Mouse (Mus musculus): ENCODE measurements at regions not wholly inside any gene's neighbourhood (a gene's known extent, or its start where the extent isn't known, plus 50 kb on each side); places are given as distances from the start of the nearest gene placed in this dataset.
A peak's percentile ranks its signal among the peaks of the same experiment; 100 is the strongest.

DNA sequence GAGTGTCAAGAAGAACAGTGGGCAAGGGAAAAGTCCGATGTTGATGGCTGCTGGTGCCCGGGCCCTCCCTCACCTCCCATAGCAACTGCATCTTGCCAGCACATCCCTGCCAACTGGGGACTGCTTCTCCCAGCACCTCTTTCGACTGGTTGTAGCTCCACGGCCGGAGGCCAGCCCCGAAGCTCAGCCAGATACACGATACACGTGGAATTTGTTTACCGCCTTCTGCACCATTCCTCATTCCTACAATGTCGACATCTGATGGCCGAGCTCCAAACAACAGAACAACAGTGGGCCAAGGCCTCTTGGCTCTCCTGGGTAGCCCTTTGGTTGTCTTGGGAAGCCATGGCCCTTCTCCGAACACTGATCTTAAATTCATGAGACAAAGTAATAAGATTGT is 965.1 kb downstream of the 4930447A16Rik start:
- no peaks in the 10 kb centered on the region; the same call in 1 of the 2 replicates for H3K27me3 ChIP-seq (ENCODE audit: insufficient read depth, poor library complexity, severe bottlenecking)
- no peak for DNase-seq (ENCODE audit: low spot score)
- H3K27ac ChIP-seq = no peak overlapping the region
- H3K4me1 ChIP-seq = peaks cover 38% of the 10 kb centered on the region
- WGBS = 88% methylated on average over 12 of the region's 12 CpGs
- no peak overlapping the region for H3K4me3 ChIP-seq
- no peaks in the 10 kb centered on the region for H3K36me3 ChIP-seq
- H3K9me3 ChIP-seq = no peaks in the 10 kb centered on the region

DNA sequence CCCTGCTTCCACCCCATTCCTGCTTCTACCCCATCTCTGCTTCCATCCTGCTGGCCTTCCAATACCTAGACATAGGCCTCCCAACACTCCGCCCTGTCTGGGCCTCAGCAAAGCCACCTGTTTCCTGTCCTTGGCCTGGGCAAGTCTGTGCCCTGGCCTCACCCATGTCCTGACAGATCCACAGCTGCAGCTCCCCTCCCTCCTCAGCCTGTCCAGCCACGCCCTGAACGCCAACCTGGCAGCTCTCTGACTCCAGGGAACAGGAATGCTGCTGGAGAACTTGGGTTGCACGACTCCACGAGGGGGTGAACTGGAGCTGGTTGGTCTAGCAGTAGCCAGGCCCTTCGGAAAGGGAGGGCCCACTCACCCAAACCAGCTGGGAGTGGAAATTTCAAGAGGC is 966.1 kb downstream of the 4930447A16Rik start:
- 60% methylated on average over 6 of the region's 6 CpGs for WGBS

DNA sequence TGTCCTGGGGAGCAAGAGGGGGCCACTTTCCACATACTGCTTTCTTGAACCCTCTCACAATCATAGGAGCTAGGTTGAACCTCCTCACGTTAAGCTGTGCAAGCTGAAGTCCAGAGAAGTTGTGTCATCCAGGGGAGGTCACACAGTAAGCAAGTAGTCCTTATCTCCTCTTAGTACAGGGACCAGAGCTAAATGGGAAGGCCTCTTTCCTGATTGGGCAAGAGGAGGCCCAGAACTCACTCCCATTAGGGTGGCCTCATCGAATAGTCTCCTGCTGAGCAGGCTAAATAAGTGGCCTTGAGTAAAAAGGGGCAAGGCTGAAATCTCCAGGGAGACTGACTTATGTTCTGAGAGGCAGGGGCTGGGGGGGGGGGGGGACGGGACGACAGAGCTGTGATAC is 966.5 kb downstream of the 4930447A16Rik start:
- H3K27me3 ChIP-seq (ENCODE audit: insufficient read depth, poor library complexity, severe bottlenecking) = no peaks in the 10 kb centered on the region; the same call in 1 of the 2 replicates
- WGBS = 28% methylated on average over 4 of the region's 4 CpGs
- H3K27ac ChIP-seq = peak overlapping the region; percentile 9; the same call in 1 of the 2 replicates
- H3K4me1 ChIP-seq = peaks cover 38% of the 10 kb centered on the region
- H3K9me3 ChIP-seq = no peaks in the 10 kb centered on the region
- H3K36me3 ChIP-seq = no peaks in the 10 kb centered on the region
- DNase-seq (ENCODE audit: low spot score) = no peak
- no peak overlapping the region for H3K4me3 ChIP-seq

More for the DNA sequence above, 966.1 kb downstream of the 4930447A16Rik start:
- H3K36me3 ChIP-seq = no peaks in the 10 kb centered on the region
- H3K4me3 ChIP-seq = no peak overlapping the region
- no peaks in the 10 kb centered on the region; the same call in 1 of the 2 replicates for H3K27me3 ChIP-seq (ENCODE audit: insufficient read depth, poor library complexity, severe bottlenecking)
- H3K27ac ChIP-seq = peak overlapping the region; percentile 9; the same call in 1 of the 2 replicates
- no peaks in the 10 kb centered on the region for H3K9me3 ChIP-seq
- H3K4me1 ChIP-seq = peaks cover 38% of the 10 kb centered on the region
- no peak for DNase-seq (ENCODE audit: low spot score)

DNA sequence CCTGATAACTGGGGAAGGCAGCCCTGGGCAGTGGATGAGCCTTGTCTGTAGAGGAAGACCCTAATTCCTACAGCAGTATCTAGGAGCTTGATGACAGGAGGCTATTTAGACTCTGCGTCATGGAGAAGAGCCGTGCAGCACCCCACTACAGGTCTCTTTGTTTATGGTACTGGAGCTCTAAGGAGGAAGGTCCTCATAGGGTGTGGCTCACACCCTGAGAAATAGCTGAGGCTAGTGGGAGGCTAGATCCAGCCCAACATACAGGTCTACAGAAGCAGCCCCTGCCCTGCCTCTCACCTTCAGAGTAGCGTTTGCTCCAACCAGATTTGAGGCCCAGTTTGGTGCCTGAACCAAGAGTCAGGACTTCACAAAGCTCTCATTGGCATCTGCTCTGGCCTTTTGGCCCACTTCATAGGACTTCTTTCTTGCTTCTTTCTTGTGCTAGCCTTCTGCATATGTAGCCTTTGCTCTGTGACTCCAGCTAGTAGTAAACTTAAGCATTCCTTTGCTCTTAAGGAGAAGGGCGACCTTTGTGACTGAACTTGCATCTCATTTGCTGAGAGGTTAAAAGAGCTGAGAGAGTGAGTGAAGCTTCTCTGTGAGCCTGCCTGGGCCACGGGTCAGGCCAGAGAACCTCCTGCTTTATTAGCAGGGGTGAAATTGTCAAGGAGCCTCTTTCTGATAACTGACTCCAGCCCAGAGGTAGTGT is 967.2 kb downstream of the 4930447A16Rik start:
- Histone ChIP-seq H3K36me3 (no peaks in the 10 kb centered on the region), H3K4me1 (peaks cover 35% of the 10 kb centered on the region), H3K4me3 (no peak overlapping the region), H3K27ac (peak overlapping the region; percentile 9), H3K27me3 (ENCODE audit: insufficient read depth, poor library complexity, severe bottlenecking) (no peaks in the 10 kb centered on the region; the same call in 1 of the 2 replicates), H3K9me3 (no peaks in the 10 kb centered on the region)
- WGBS = 46% methylated on average over 5 of the region's 5 CpGs
- no peak for DNase-seq (ENCODE audit: low spot score)

DNA sequence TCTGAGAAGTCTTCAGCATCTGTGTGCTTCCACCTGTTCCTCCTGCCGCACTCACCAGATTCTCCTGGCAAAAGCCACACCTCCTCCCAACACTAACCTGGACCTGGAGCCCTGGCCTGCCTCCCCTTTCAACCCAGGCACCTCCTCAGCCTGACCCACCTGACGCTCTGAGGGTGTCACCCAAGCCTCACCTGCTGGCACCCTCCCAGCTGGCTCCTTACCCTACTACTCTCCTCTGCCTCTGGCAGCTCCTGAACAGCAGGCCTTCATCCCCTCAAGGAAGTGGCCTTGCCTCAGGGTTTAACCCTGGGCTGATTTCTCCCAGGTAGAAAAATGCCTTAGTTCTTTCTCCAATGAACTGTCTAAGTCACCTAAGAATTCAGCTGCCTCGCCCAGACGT is 973.5 kb downstream of the 4930447A16Rik start:
- WGBS = 80% methylated on average over 4 of the region's 4 CpGs
- no peak for DNase-seq (ENCODE audit: low spot score)
- H3K9me3 ChIP-seq = no peaks in the 10 kb centered on the region

DNA sequence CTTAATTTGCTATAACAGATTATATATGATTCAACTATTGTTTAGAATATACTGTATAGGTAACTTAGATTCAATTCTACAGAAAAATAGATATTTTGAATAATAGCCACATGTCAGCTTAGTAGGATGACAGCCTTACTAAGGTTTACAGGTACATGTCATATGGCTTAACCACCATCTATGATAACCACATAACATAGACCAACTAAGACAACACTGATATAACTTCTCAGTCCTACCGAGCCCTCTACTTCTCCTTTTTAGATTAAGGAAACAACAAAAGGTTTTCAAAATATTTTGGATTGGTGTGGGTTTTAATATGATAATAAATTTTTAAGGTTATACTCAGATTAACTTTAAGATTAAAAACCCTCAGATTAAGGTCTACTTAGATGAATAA is 977.4 kb downstream of the 4930447A16Rik start:
- no peak for DNase-seq (ENCODE audit: low spot score)
- H3K4me3 ChIP-seq = no peak overlapping the region
- peaks cover 42% of the 10 kb centered on the region for H3K4me1 ChIP-seq
- H3K27me3 ChIP-seq (ENCODE audit: insufficient read depth, poor library complexity, severe bottlenecking) = no peaks in the 10 kb centered on the region
- 80% methylated on average over 1 of the region's 1 CpGs for WGBS
- no peak overlapping the region for H3K27ac ChIP-seq
- no peaks in the 10 kb centered on the region for H3K9me3 ChIP-seq
- H3K36me3 ChIP-seq = no peaks in the 10 kb centered on the region

More for the DNA sequence above, 973.5 kb downstream of the 4930447A16Rik start:
- Histone ChIP-seq H3K4me3 (no peak overlapping the region), H3K4me1 (peaks cover 14% of the 10 kb centered on the region), H3K36me3 (no peaks in the 10 kb centered on the region), H3K27me3 (ENCODE audit: insufficient read depth, poor library complexity, severe bottlenecking) (no peaks in the 10 kb centered on the region), H3K27ac (no peak overlapping the region)

DNA sequence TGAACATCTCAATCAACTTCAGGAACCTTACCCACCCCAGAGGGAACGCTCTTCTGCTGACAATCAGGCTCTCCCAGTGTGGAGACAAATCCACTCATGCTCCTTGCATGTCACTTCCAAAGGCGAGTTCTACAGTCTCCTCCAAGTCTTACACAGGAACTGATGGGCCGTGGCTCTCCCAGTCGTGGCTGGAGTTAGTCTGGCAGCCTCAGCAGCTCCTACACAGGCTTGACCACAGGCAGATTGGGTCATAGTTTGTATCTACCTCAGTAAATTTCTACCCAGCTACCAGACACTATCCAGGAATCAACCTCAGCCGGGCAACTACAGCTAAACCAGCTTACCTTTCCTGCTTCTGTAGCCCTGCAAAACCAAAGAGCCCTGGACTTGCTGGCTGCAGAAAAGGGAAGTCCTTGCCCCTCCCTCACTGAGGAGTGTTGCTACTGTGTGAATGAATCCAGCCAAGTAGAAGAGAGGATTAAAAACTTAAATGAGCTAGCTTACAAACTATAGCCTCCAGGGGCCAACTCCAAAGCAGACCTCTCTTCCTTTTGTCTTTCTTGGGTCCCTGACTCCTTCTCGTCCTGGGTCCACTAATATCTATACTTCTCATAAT is 978.5 kb downstream of the 4930447A16Rik start:
- H3K9me3 ChIP-seq = no peaks in the 10 kb centered on the region
- DNase-seq (ENCODE audit: low spot score) = no peak
- 31% methylated on average over 6 of the region's 6 CpGs for WGBS
- H3K27me3 ChIP-seq (ENCODE audit: insufficient read depth, poor library complexity, severe bottlenecking) = no peaks in the 10 kb centered on the region
- 0 out of 2 replicates have a peak overlapping the region, but pooled peaks have one; percentile 1 for H3K4me3 ChIP-seq
- H3K27ac ChIP-seq = peak overlapping the region; percentile 76
- H3K4me1 ChIP-seq = peaks cover 47% of the 10 kb centered on the region
- no peaks in the 10 kb centered on the region for H3K36me3 ChIP-seq

DNA sequence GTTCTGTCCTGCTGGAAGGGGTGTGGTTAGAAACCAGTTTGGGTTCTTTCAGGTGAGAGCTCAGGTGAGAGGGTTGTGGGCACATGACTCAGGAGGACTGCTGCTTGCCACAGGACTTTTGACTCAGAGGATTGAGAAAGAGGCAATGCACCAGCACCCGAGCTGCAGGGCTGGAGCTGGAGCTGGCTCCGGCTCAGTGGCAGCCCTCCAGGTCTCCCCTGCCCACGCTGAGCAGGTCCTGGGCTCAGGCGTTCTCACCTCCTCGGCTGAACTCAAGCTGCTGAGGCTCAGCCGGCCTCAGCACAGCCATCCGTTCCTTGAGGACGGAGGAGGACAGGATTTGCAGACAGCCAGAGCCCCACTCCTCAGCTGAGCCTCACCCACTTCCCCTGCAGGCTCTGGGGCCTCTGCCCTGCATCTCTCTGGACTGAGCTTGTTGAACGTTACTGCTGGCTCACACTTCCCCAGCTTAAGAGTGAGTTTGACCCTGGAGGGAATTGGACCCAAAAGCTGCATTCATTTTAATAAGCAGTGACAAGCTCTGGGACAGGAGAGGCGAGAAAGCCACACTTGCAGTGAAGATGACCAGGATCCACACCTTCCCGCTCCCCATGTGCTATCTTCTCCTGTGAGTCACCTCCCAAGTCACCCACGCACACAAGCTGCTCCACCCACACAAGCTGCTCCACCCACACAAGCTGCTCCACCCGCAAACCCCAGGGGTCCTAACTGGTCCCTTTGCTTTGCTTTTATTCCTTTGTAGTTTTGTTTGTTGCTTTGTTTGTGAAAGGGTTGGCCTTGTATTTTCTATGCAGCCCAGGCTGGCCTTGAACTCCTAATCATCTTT is 981.0 kb downstream of the 4930447A16Rik start:
- H3K4me3 ChIP-seq = no peak overlapping the region
- WGBS = 30% methylated on average over 13 of the region's 13 CpGs
- H3K27ac ChIP-seq = peak overlapping the region; percentile 60; the same call in 1 of the 2 replicates
- DNase-seq (ENCODE audit: low spot score) = no peak
- no peaks in the 10 kb centered on the region for H3K27me3 ChIP-seq (ENCODE audit: insufficient read depth, poor library complexity, severe bottlenecking)
- no peaks in the 10 kb centered on the region for H3K36me3 ChIP-seq
- no peaks in the 10 kb centered on the region for H3K9me3 ChIP-seq
- H3K4me1 ChIP-seq = peaks cover 51% of the 10 kb centered on the region

DNA sequence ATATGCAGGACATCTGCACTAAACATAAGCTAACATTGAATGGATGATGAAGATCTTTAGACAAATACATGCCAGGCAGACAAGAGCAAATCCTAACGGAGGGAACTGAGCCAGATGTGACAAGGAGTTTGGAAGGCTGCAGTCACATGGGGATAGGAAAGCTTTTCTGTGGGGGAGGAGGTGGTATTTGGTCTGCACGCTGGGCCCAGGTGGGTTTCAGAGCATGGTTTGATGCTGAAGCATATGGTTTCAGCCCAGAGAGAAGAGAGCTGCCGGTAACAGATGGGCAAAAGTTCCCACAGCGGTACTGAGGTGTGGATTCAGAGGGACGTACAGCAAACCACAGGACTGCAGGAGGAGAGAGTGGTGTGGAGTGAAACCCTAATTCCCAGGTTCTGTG is 982.1 kb downstream of the 4930447A16Rik start:
- no peaks in the 10 kb centered on the region for H3K36me3 ChIP-seq
- WGBS = 63% methylated on average over 5 of the region's 5 CpGs
- H3K4me3 ChIP-seq = no peak overlapping the region
- H3K9me3 ChIP-seq = no peaks in the 10 kb centered on the region
- no peak for DNase-seq (ENCODE audit: low spot score)
- H3K4me1 ChIP-seq = peaks cover 51% of the 10 kb centered on the region
- H3K27me3 ChIP-seq (ENCODE audit: insufficient read depth, poor library complexity, severe bottlenecking) = no peaks in the 10 kb centered on the region
- H3K27ac ChIP-seq = no peak overlapping the region; the same call in 1 of the 2 replicates

DNA sequence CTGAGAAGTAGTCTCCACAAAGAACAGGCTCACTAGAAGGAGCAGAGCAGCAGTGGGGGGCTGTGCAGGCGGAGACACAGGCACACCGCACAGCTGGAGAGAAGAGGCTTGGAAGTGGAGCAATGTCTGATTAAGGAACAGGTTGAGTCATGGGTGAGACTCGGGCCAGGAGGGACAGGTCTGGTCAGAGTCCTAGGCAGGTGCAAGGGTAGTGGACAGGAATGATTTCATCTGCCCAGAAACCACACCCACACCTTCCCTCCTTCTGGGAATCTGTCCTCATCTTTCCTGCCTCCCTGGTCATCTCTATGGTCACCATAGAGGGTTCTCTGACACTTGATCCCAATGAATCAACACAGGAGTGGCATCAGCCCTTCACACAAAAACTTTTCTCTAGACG is 983.8 kb downstream of the 4930447A16Rik start:
- no peaks in the 10 kb centered on the region for H3K36me3 ChIP-seq
- H3K4me3 ChIP-seq = no peak overlapping the region
- H3K9me3 ChIP-seq = no peaks in the 10 kb centered on the region
- no peaks in the 10 kb centered on the region for H3K27me3 ChIP-seq (ENCODE audit: insufficient read depth, poor library complexity, severe bottlenecking)
- no peak for DNase-seq (ENCODE audit: low spot score)
- WGBS = 65% methylated on average over 4 of the region's 4 CpGs
- H3K27ac ChIP-seq = 0 out of 2 replicates have a peak overlapping the region, but pooled peaks have one; percentile 6
- peaks cover 40% of the 10 kb centered on the region for H3K4me1 ChIP-seq

DNA sequence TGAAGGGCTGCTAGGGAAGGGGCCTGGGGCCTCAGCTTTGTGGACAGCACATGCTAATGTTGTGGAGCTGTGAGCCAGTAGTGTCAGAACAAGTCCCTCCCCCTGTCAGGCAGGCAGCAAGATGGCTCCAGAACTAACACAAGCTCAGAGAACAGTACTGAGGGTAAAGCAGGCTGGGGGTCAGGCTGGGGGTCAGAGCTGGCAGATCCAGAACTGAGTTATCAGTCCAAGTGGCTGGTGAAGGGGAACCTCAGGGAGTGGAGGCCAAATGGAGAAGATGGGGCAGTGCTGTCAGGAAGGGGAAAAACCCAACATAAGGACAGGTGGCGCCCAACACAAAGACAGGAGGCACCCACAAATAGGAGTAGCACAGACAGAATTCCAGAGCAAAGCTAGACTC is 985.1 kb downstream of the 4930447A16Rik start:
- H3K27me3 ChIP-seq (ENCODE audit: insufficient read depth, poor library complexity, severe bottlenecking) = no peaks in the 10 kb centered on the region

DNA sequence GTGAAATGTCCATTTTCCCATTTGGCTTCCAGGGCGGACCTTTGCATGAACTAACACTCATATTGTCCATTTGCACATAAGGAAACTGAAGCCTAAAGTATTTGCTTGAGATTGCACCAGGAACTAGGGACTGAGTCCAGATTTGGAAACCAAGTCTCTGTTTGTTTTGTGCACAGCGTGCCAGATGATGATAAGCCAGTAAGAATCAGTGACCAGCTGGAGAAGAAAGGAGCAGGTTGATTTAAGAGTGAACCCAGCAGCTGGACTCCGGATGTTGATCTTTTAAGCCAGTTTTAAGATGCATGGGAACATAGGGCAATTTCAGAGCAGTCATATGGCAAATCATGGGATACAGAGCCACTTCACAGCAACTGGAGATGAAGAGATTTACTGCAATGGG is 987.1 kb downstream of the 4930447A16Rik start:
- no peak overlapping the region for H3K27ac ChIP-seq
- no peak overlapping the region for H3K4me3 ChIP-seq
- H3K27me3 ChIP-seq (ENCODE audit: insufficient read depth, poor library complexity, severe bottlenecking) = no peaks in the 10 kb centered on the region
- DNase-seq (ENCODE audit: low spot score) = no peak
- no peaks in the 10 kb centered on the region for H3K36me3 ChIP-seq
- H3K4me1 ChIP-seq = peaks cover 19% of the 10 kb centered on the region
- no peaks in the 10 kb centered on the region for H3K9me3 ChIP-seq
- 76% methylated on average over 3 of the region's 3 CpGs for WGBS

More for the DNA sequence above, 985.1 kb downstream of the 4930447A16Rik start:
- no peaks in the 10 kb centered on the region for H3K9me3 ChIP-seq
- H3K36me3 ChIP-seq = no peaks in the 10 kb centered on the region
- DNase-seq (ENCODE audit: low spot score) = no peak
- peaks cover 36% of the 10 kb centered on the region for H3K4me1 ChIP-seq
- no peak overlapping the region for H3K4me3 ChIP-seq
- no peak overlapping the region for H3K27ac ChIP-seq
- WGBS = 88% methylated on average over 1 of the region's 1 CpGs

DNA sequence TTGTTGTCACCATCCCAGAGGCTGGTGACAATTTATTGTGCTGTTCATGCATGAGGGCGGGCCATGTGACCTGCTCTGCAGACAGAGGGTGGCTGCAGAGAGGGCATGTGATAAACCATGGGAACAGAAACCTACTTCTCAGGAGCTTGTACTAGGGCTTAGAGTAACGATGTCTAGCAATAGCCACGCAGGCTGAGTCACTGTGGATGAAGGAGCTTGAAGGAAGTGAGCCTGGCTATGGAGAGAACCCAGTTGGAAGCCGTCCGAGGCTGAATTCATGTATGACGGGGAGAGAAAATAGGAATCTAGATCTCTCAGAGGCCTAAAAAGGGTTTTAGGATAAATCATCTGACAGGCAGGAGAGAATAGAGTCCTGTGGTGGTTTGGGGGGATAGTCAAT is 988.0 kb downstream of the 4930447A16Rik start:
- 92% methylated on average over 6 of the region's 6 CpGs for WGBS
- peaks cover 12% of the 10 kb centered on the region for H3K4me1 ChIP-seq
- H3K27me3 ChIP-seq (ENCODE audit: insufficient read depth, poor library complexity, severe bottlenecking) = no peaks in the 10 kb centered on the region
- no peak overlapping the region for H3K27ac ChIP-seq
- no peak for DNase-seq (ENCODE audit: low spot score)
- no peak overlapping the region for H3K4me3 ChIP-seq
- no peaks in the 10 kb centered on the region for H3K36me3 ChIP-seq
- no peaks in the 10 kb centered on the region for H3K9me3 ChIP-seq
